Mouse (Mus musculus) spleen, embryonic (tissue): ENCODE results near the gene Cdc123.

Experiments
- CTCF ChIA-PET: fragments of 350-600 bp; sonication (Branson Sonifier 250); formaldehyde crosslinking; loops from one replicate; lab custom pipeline; 2022; lab: Charles Lee

Cdc123 gene

GRCm38 (mm10) chr2:5806201-5806600 lies 38.8 kb downstream of the Cdc123 start:
- CTCF ChIA-PET: interaction anchor here (0.7 to 3.9 kb wide), 2 partner anchors 92 to 358 kb away, joined by 3 to 10 read pairs; partner anchors contain the start of gene Camk1d

GRCm38 (mm10) chr2:5805228-5805627 lies 39.7 kb downstream of the Cdc123 start:
- CTCF ChIA-PET: interaction anchor here (0.6 to 3.9 kb wide), 3 partner anchors 39 to 91 kb away, joined by 3 to 10 read pairs (median 5); partner anchors contain the start of genes Camk1d, Cdc123 and Nudt5

- CTCF ChIA-PET: interaction anchor here (0.6 to 3.9 kb wide), 3 partner anchors 40 to 98 kb away, joined by 3 to 10 read pairs (median 4); partner anchors contain the start of genes Camk1d, Cdc123 and Nudt5
Observed at GRCm38 (mm10) chr2:5804440-5805045, 40.4 kb downstream of the Cdc123 start.

- CTCF ChIA-PET: interaction anchor here (1.6 kb wide), 1 partner anchor 31 kb away, joined by 5 read pairs; no protein-coding TSS in a partner anchor
Observed at GRCm38 (mm10) chr2:5801927-5802590, 42.9 kb downstream of the Cdc123 start.

- CTCF ChIA-PET: interaction anchor here (1.6 kb wide), 1 partner anchor 30 kb away, joined by 5 read pairs; no protein-coding TSS in a partner anchor
Observed at GRCm38 (mm10) chr2:5801182-5801640, 43.8 kb downstream of the Cdc123 start.

- CTCF ChIA-PET: interaction anchor here (0.6 kb wide), 1 partner anchor 108 kb away, joined by 4 read pairs; no protein-coding TSS in a partner anchor
Observed at GRCm38 (mm10) chr2:5797816-5798672, 46.9 kb downstream of the Cdc123 start.

- CTCF ChIA-PET: no interaction called here
Observed at GRCm38 (mm10) chr2:5793771-5794170, 51.2 kb downstream of the Cdc123 start.

GRCm38 (mm10) chr2:5792056-5792455 lies 52.9 kb downstream of the Cdc123 start:
- CTCF ChIA-PET: no interaction called here

- CTCF ChIA-PET: no interaction called here
Observed at GRCm38 (mm10) chr2:5789625-5790160, 55.3 kb downstream of the Cdc123 start.

- CTCF ChIA-PET: no interaction called here
Observed at GRCm38 (mm10) chr2:5787391-5787790, 57.6 kb downstream of the Cdc123 start.

GRCm38 (mm10) chr2:5772464-5772863 lies 72.5 kb downstream of the Cdc123 start:
- CTCF ChIA-PET: no interaction called here

GRCm38 (mm10) chr2:5770708-5771241 lies 74.2 kb downstream of the Cdc123 start:
- CTCF ChIA-PET: interaction anchor here (1.8 kb wide), 1 partner anchor 31 kb away, joined by 5 read pairs; no protein-coding TSS in a partner anchor

- CTCF ChIA-PET: interaction anchor here (0.5 kb wide), 1 partner anchor 16 kb away, joined by 7 read pairs; no protein-coding TSS in a partner anchor
Observed at GRCm38 (mm10) chr2:5769630-5770029, 75.3 kb downstream of the Cdc123 start.

- CTCF ChIA-PET: no interaction called here
Observed at GRCm38 (mm10) chr2:5768946-5769345, 76.0 kb downstream of the Cdc123 start.

- CTCF ChIA-PET: no interaction called here
Observed at GRCm38 (mm10) chr2:5762031-5762430, 82.9 kb downstream of the Cdc123 start.

- CTCF ChIA-PET: no interaction called here
Observed at GRCm38 (mm10) chr2:5760479-5761008, 84.4 kb downstream of the Cdc123 start.

GRCm38 (mm10) chr2:5758569-5758968 lies 86.4 kb downstream of the Cdc123 start:
- CTCF ChIA-PET: no interaction called here

GRCm38 (mm10) chr2:5750872-5751271 lies 94.1 kb downstream of the Cdc123 start:
- CTCF ChIA-PET: interaction anchor here (0.5 kb wide), 1 partner anchor 135 kb away, joined by 3 read pairs; no protein-coding TSS in a partner anchor

- CTCF ChIA-PET: no interaction called here
Observed at GRCm38 (mm10) chr2:5749210-5749609, 95.8 kb downstream of the Cdc123 start.

- CTCF ChIA-PET: no interaction called here
Observed at GRCm38 (mm10) chr2:5747545-5748043, 97.4 kb downstream of the Cdc123 start.
